In the genomic region with DNA sequence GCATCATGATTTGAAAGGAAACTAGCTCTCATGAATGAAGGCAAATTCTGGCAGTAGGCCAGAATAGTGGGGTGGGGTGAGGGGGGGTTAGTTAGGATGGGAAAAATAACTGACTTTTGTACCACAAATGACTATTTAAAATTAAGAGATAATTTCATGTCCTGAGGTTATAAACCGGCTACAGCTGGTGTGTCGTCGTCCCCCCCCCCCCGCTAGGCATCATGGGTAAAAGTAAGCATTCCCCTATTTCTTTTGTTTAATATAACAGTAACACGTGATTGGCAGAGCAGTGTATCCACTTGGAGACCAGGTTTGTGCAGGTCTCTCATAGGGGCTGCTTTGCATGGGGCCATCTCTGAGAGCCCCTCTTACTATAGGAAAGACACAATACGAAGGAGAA, we compare ENCODE assay signal across 11 mouse cellular contexts. TPM values are rescaled to one million over a fixed set of nuclear protein-coding genes. Genes with fewer than 3 reads are reported as not detected.
DNase-seq lines count a peak whose midpoint lies in the region; ATAC-seq and TF ChIP-seq lines count a peak whose summit lies in the region.
"Had no signal": no experiment of that assay in that cellular context is flagged by ENCODE, and none has a peak within 500 bp of the region (broad histone marks: within the 10 kb centered on the region; RNA-seq: fewer than 3 reads in every experiment).

No protein-coding gene starts in this region.

- no peak overlapping the region for H3K4me3 ChIP-seq in embryonic facial prominence, embryonic 12.5 days
- no peak overlapping the region for H3K4me3 ChIP-seq in embryonic facial prominence, embryonic 10.5 days
- H3K4me3 ChIP-seq in lung, embryonic 14.5 days (ENCODE audit: low read depth, low read length): peak overlapping the region; percentile 5
- H3K4me3 ChIP-seq in hindbrain, embryonic 15.5 days: peak overlapping the region; percentile 27
- peak overlapping the region; percentile 17 for H3K4me3 ChIP-seq in neural tube, embryonic 13.5 days

- H3K9ac ChIP-seq in embryonic facial prominence, embryonic 12.5 days: no peak overlapping the region
- no peak overlapping the region for H3K9ac ChIP-seq in lung, embryonic 14.5 days
- peak overlapping the region; percentile 38 for H3K9ac ChIP-seq in hindbrain, embryonic 15.5 days
- H3K9ac ChIP-seq in neural tube, embryonic 13.5 days: peak overlapping the region; percentile 61

- H3K36me3 ChIP-seq in embryonic facial prominence, embryonic 12.5 days: no peaks in the 10 kb centered on the region
- peaks cover 12% of the 10 kb centered on the region for H3K36me3 ChIP-seq in embryonic facial prominence, embryonic 10.5 days (replicated peaks)
- H3K36me3 ChIP-seq in lung, embryonic 14.5 days (ENCODE audit: insufficient read depth): no peaks in the 10 kb centered on the region
- H3K36me3 ChIP-seq in hindbrain, embryonic 15.5 days: no peaks in the 10 kb centered on the region
- no peaks in the 10 kb centered on the region for H3K36me3 ChIP-seq in neural tube, embryonic 13.5 days

- ATAC-seq in embryonic facial prominence, embryonic 12.5 days (ENCODE audit: insufficient number of reproducible peaks, insufficient read depth, low FRiP score, low TSS enrichment): peak; percentile 29; the same call in 1 of the 2 replicates
- no peak for ATAC-seq in lung, embryonic 14.5 days (ENCODE audit: insufficient read depth)
- peak; percentile 55; the same call in 1 of the 2 replicates for ATAC-seq in hindbrain, embryonic 15.5 days (ENCODE audit: low FRiP score, low read depth)
- peak; percentile 71 for ATAC-seq in neural tube, embryonic 13.5 days (ENCODE audit: low read depth)

- H3K27me3 ChIP-seq in embryonic facial prominence, embryonic 12.5 days: no peaks in the 10 kb centered on the region
- no peaks in the 10 kb centered on the region for H3K27me3 ChIP-seq in embryonic facial prominence, embryonic 10.5 days (replicated peaks; ENCODE audit: low read depth, poor library complexity, severe bottlenecking)
- no peaks in the 10 kb centered on the region for H3K27me3 ChIP-seq in lung, embryonic 14.5 days (ENCODE audit: insufficient read depth, low read length)
- no peaks in the 10 kb centered on the region for H3K27me3 ChIP-seq in hindbrain, embryonic 15.5 days
- no peaks in the 10 kb centered on the region for H3K27me3 ChIP-seq in neural tube, embryonic 13.5 days

- peaks cover 17% of the 10 kb centered on the region for H3K4me1 ChIP-seq in embryonic facial prominence, embryonic 12.5 days
- peaks cover 10% of the 10 kb centered on the region; the same call in 1 of the 2 replicates for H3K4me1 ChIP-seq in embryonic facial prominence, embryonic 10.5 days
- H3K4me1 ChIP-seq in lung, embryonic 14.5 days (ENCODE audit: insufficient read depth): peaks cover 6% of the 10 kb centered on the region
- peaks cover 27% of the 10 kb centered on the region for H3K4me1 ChIP-seq in hindbrain, embryonic 15.5 days (replicated peaks)
- peaks cover 42% of the 10 kb centered on the region for H3K4me1 ChIP-seq in neural tube, embryonic 13.5 days (replicated peaks)

- no peak overlapping the region; the same call in 1 of the 2 replicates for H3K4me2 ChIP-seq in embryonic facial prominence, embryonic 12.5 days (replicated peaks)
- peak overlapping the region; percentile 51 for H3K4me2 ChIP-seq in lung, embryonic 14.5 days
- peak overlapping the region; percentile 54 for H3K4me2 ChIP-seq in hindbrain, embryonic 15.5 days
- H3K4me2 ChIP-seq in neural tube, embryonic 13.5 days: peak overlapping the region; percentile 48

- no peak for TF ChIP-seq CTCF in lung, embryonic 14.5 days (IDR thresholded peaks at IDR 0.05; ENCODE audit: low read depth)

- DNase-seq in embryonic facial prominence, embryonic 10.5 days (ENCODE audit: low spot score): no peak
- DNase-seq in lung, embryonic 14.5 days: peak; percentile 53
- no peak for DNase-seq in lung, postnatal 14 days
- no peak for DNase-seq in spleen, postnatal 10 days (ENCODE audit: low spot score in 2 of 2)
- no peak for DNase-seq in left cerebral cortex, postnatal 36 days (ENCODE audit: low spot score in 2 of 2)
- DNase-seq: adrenal gland, adult 8-10 months; left cerebral cortex, postnatal 4 days; spleen, adult 18-20 months had no signal

- WGBS in embryonic facial prominence, embryonic 12.5 days: 59% methylated on average over 6 of the region's 6 CpGs
- WGBS in embryonic facial prominence, embryonic 10.5 days: 83% methylated on average over 6 of the region's 6 CpGs
- 31% methylated on average over 6 of the region's 6 CpGs for WGBS in lung, embryonic 14.5 days
- 28% methylated on average over 6 of the region's 6 CpGs for WGBS in hindbrain, embryonic 15.5 days
- 33% methylated on average over 6 of the region's 6 CpGs for WGBS in neural tube, embryonic 13.5 days

- H3K9me3 ChIP-seq in embryonic facial prominence, embryonic 12.5 days: no peaks in the 10 kb centered on the region
- no peaks in the 10 kb centered on the region for H3K9me3 ChIP-seq in embryonic facial prominence, embryonic 10.5 days
- H3K9me3 ChIP-seq in lung, embryonic 14.5 days (ENCODE audit: low read depth, low read length): no peaks in the 10 kb centered on the region
- H3K9me3 ChIP-seq in hindbrain, embryonic 15.5 days: no peaks in the 10 kb centered on the region
- H3K9me3 ChIP-seq in neural tube, embryonic 13.5 days: no peaks in the 10 kb centered on the region

- intact Hi-C loops in left cerebral cortex, postnatal 36 days (cut with DNase I): no loop called here

- H3K27ac ChIP-seq in embryonic facial prominence, embryonic 12.5 days: peak overlapping the region; percentile 70; the same call in 1 of the 2 replicates
- no peak overlapping the region for H3K27ac ChIP-seq in embryonic facial prominence, embryonic 10.5 days (replicated peaks)
- peak overlapping the region; percentile 65; the same call in 1 of the 2 replicates for H3K27ac ChIP-seq in lung, embryonic 14.5 days (ENCODE audit: low read depth)
- peak overlapping the region; percentile 88 for H3K27ac ChIP-seq in hindbrain, embryonic 15.5 days (replicated peaks)
- peak overlapping the region; percentile 92 for H3K27ac ChIP-seq in neural tube, embryonic 13.5 days (replicated peaks)

RNA-seq across cellular contexts. Expression of gene Gatad2b, which starts 29.3 kb away (rescaled TPM):
- 16.6 and 18.2 TPM in 2 replicates for polyA plus RNA-seq in embryonic facial prominence, embryonic 12.5 days (2016; fragmentation: Nextera tagmentation; extraction: Ambion mirVana)
- 13.6 and 15.7 TPM in 2 replicates for polyA plus RNA-seq in embryonic facial prominence, embryonic 10.5 days (2016; fragmentation: Nextera tagmentation; extraction: Ambion mirVana)
- 14.6 and 15.8 TPM in 2 replicates for polyA plus RNA-seq in lung, embryonic 14.5 days (2014; fragmentation: Nextera tagmentation; extraction: Ambion mirVana)
- 11.1 and 13.1 TPM in 2 replicates for polyA plus RNA-seq in hindbrain, embryonic 15.5 days (2015; fragmentation: Nextera tagmentation; extraction: Ambion mirVana)
- polyA plus RNA-seq in neural tube, embryonic 13.5 days (2015; fragmentation: Nextera tagmentation; extraction: Ambion mirVana): 13.7 and 15.6 TPM in 2 replicates
- total RNA-seq in left cerebral cortex, postnatal 36 days (2021): 10 to 100 TPM; 85.1 to 97.8 TPM

RNA-seq across cellular contexts. Expression of gene Dennd4b, which starts 57.3 kb away (rescaled TPM):
- polyA plus RNA-seq in embryonic facial prominence, embryonic 12.5 days (2016; fragmentation: Nextera tagmentation; extraction: Ambion mirVana): 5.7 and 8.0 TPM in 2 replicates
- 4.3 and 5.3 TPM in 2 replicates for polyA plus RNA-seq in embryonic facial prominence, embryonic 10.5 days (2016; fragmentation: Nextera tagmentation; extraction: Ambion mirVana)
- polyA plus RNA-seq in lung, embryonic 14.5 days (2014; fragmentation: Nextera tagmentation; extraction: Ambion mirVana): 4.4 and 6.1 TPM in 2 replicates
- 7.7 and 8.8 TPM in 2 replicates for polyA plus RNA-seq in hindbrain, embryonic 15.5 days (2015; fragmentation: Nextera tagmentation; extraction: Ambion mirVana)
- polyA plus RNA-seq in neural tube, embryonic 13.5 days (2015; fragmentation: Nextera tagmentation; extraction: Ambion mirVana): 5.9 and 7.4 TPM in 2 replicates
- total RNA-seq in left cerebral cortex, postnatal 36 days (2021): 10 to 100 TPM; 34.8 to 39.8 TPM

Comparison
In these comparisons a context has a peak if more than half of its experiments do, and no peak if none do; other contexts are left out.
1. H3K4me3 ChIP-seq: peak in lung, embryonic 14.5 days (single experiment), hindbrain, embryonic 15.5 days (single experiment) and neural tube, embryonic 13.5 days (single experiment); none in embryonic facial prominence, embryonic 12.5 days (single experiment) and embryonic facial prominence, embryonic 10.5 days (single experiment).
2. H3K9ac ChIP-seq: peak in hindbrain, embryonic 15.5 days (single experiment) and neural tube, embryonic 13.5 days (single experiment); none in embryonic facial prominence, embryonic 12.5 days (single experiment) and lung, embryonic 14.5 days (single experiment).